Mouse (Mus musculus) stomach, postnatal 0 days (tissue): Measurements from ENCODE around the gene Ciao1. TPM values are rescaled to one million over a fixed set of nuclear protein-coding genes. Genes with fewer than 3 reads are reported as not detected.
A peak's percentile ranks its signal among the peaks of the same experiment; 100 is the strongest.

Experiments used
- ATAC-seq: fragments of 200-750 bp; cut with Nextera tagmentation; 2 replicates; pipeline ENCODE4 v1.8.0; 2017; ENCODE audit not compliant: low FRiP score, low TSS enrichment
- DNase-seq: peaks from one replicate; pipeline ENCODE4 v3.0.0-alpha.2; 2016; ENCODE audit warnings: low spot score
- H3K27ac ChIP-seq: fragments of 300-500 bp; sonication (generic); replicated peaks from 2 replicates; pipeline ENCODE4 v1.5.1; 2014; ENCODE audit warnings: mild to moderate bottlenecking, control low read depth
- H3K27me3 ChIP-seq: fragments of 300-500 bp; sonication (generic); 2 replicates; pipeline ENCODE4 v1.6.1; 2014; ENCODE audit warnings: low read length; ENCODE audit not compliant: control insufficient read depth, insufficient read depth
- H3K36me3 ChIP-seq: fragments of 300-500 bp; sonication (generic); 2 replicates; pipeline ENCODE4 v1.6.1; 2014; ENCODE audit warnings: low read length, mixed read lengths; ENCODE audit not compliant: control insufficient read depth, insufficient read depth
- H3K4me1 ChIP-seq: fragments of 300-500 bp; sonication (generic); replicated peaks from 2 replicates; pipeline ENCODE4 v1.6.1; 2014; ENCODE audit warnings: antibody characterized with exemption; ENCODE audit not compliant: control insufficient read depth, insufficient read depth
- H3K4me2 ChIP-seq: fragments of 300-500 bp; sonication (generic); replicated peaks from 2 replicates; pipeline ENCODE4 v1.6.1; 2014; ENCODE audit warnings: low read depth, mild to moderate bottlenecking, control low read depth, moderate library complexity
- H3K4me3 ChIP-seq: fragments of 300-500 bp; sonication (generic); 2 replicates; pipeline ENCODE4 v1.5.1; 2014; ENCODE audit warnings: low read depth, low read length, control low read depth
- H3K9ac ChIP-seq: fragments of 300-500 bp; sonication (generic); 2 replicates; pipeline ENCODE4 v1.6.1; 2014; ENCODE audit warnings: mild to moderate bottlenecking, low read length, control low read depth, mixed read lengths
- H3K9me3 ChIP-seq: fragments of 300-500 bp; sonication (generic); 2 replicates; pipeline ENCODE4 v1.6.1; 2016; ENCODE audit warnings: low read length; ENCODE audit not compliant: control insufficient read depth
- CTCF ChIP-seq: IDR thresholded peaks from 2 replicates; pipeline ENCODE4 v1.5.1; 2016; ENCODE audit warnings: antibody characterized with exemption, low read depth, mild to moderate bottlenecking, moderate library complexity
- EP300 ChIP-seq: optimal IDR thresholded peaks from 2 replicates; pipeline ENCODE3; 2016; ENCODE audit warnings: antibody characterized with exemption
- WGBS: fragments of 180-500 bp; shearing (Covaris S2); extraction: QIAGEN DNeasy Blood & Tissue Kit; methylation state at CpG from one replicate; pipeline ENCODE4 v1.1.7; 2014; 5-methylcytosine and 5-hydroxymethylcytosine counted together
- polyA plus RNA-seq: library from polyadenylated mRNA; unstranded; fragments of >200 nt; fragmentation: Nextera tagmentation; extraction: Ambion mirVana; gene quantifications from 2 replicates; pipeline ENCODE4 v1.2.1, GENCODE M21; 2015

Ciao1 gene
- polyA plus RNA-seq, 1 experiment from 2014 or later: 42.0 TPM

- H3K4me1 ChIP-seq: no peaks in the 10 kb centered on the region; the same call in 1 of the 2 replicates
- H3K27ac ChIP-seq: no peak overlapping the region
- no peaks in the 10 kb centered on the region for H3K27me3 ChIP-seq
- no peak for DNase-seq
- WGBS: 55% methylated on average over 5 of the region's 5 CpGs
- no peak overlapping the region for H3K9ac ChIP-seq
- H3K4me3 ChIP-seq: no peak overlapping the region
- no peak for TF ChIP-seq EP300
- TF ChIP-seq CTCF: no peak
- H3K4me2 ChIP-seq: no peak overlapping the region
- no peaks in the 10 kb centered on the region for H3K9me3 ChIP-seq
- no peak for ATAC-seq
- H3K36me3 ChIP-seq: peaks cover 12% of the 10 kb centered on the region
These were observed 5.2 kb upstream of the Ciao1 start for GRCm38 (mm10) chr2:127252787-127253186.

GRCm38 (mm10) chr2:127251880-127252527 is 4.4 kb upstream of the Ciao1 start:
- WGBS: 53% methylated on average over 3 of the region's 3 CpGs
- H3K36me3 ChIP-seq: peaks cover 4% of the 10 kb centered on the region; the same call in 1 of the 2 replicates
- H3K4me2 ChIP-seq: no peak overlapping the region
- no peak for DNase-seq
- no peak overlapping the region for H3K4me3 ChIP-seq
- no peaks in the 10 kb centered on the region for H3K9me3 ChIP-seq
- H3K27ac ChIP-seq: 0 out of 2 replicates have a peak overlapping the region, but pooled peaks have one; percentile 8
- H3K4me1 ChIP-seq: no peaks in the 10 kb centered on the region; the same call in 1 of the 2 replicates
- peak overlapping the region; percentile 43 for H3K9ac ChIP-seq
- TF ChIP-seq CTCF (no peak), EP300 (no peak)
- no peak for ATAC-seq
- no peaks in the 10 kb centered on the region for H3K27me3 ChIP-seq

DNA sequence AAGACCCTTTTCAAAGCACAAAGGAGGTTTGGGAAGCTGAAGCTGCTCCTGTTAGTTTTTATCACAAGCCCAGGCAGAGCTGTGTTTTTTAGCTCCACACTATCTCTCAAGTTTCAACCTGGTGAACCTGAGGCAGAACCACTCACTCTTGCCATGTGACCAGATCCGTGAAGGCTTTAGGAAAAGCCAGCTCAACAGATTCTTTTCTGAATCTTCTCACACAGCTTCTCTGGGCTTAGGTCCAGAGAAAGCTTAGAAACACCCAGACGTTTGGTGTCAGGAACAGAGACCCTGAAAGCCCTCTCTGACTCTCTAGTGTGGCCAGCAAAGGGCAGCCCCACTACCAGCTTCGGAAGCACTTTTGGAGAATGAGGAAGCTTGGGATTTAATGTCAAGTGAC is 3.8 kb upstream of the Ciao1 start:
- Histone ChIP-seq H3K4me3 (no peak overlapping the region), H3K9ac (no peak overlapping the region), H3K27me3 (no peaks in the 10 kb centered on the region), H3K4me1 (peaks cover 3% of the 10 kb centered on the region), H3K27ac (0 out of 2 replicates have a peak overlapping the region, but pooled peaks have one; percentile 8), H3K4me2 (no peak overlapping the region), H3K9me3 (no peaks in the 10 kb centered on the region), H3K36me3 (0 out of 2 replicates have a peak, but pooled peaks cover 3% of the 10 kb centered on the region)
- DNase-seq: no peak
- no peak for TF ChIP-seq EP300
- no peak for TF ChIP-seq CTCF
- ATAC-seq: no peak
- 54% methylated on average over 3 of the region's 3 CpGs for WGBS

- DNase-seq (no peak), ATAC-seq (no peak)
- peaks cover 3% of the 10 kb centered on the region for H3K4me1 ChIP-seq
- no peak overlapping the region for H3K27ac ChIP-seq
- H3K9me3 ChIP-seq: no peaks in the 10 kb centered on the region
- no peak for TF ChIP-seq EP300
- no peak for TF ChIP-seq CTCF
- WGBS: 85% methylated on average over 9 of the region's 9 CpGs
- no peaks in the 10 kb centered on the region for H3K27me3 ChIP-seq
- no peak overlapping the region for H3K9ac ChIP-seq
- no peak overlapping the region for H3K4me2 ChIP-seq
- H3K4me3 ChIP-seq: no peak overlapping the region
- H3K36me3 ChIP-seq: peaks cover under 1% of the 10 kb centered on the region; the same call in 1 of the 2 replicates
These were observed 2.8 kb upstream of the Ciao1 start for GRCm38 (mm10) chr2:127250291-127251008.

- DNase-seq (peak; percentile 59), ATAC-seq (peak; percentile 38)
- peaks cover 3% of the 10 kb centered on the region for H3K4me1 ChIP-seq
- H3K4me3 ChIP-seq: peak overlapping the region; percentile 65
- H3K9ac ChIP-seq: peak overlapping the region; percentile 91
- TF ChIP-seq CTCF: peak; percentile 59
- no peak for TF ChIP-seq EP300
- WGBS: under 1% methylated on average over 38 of the region's 39 CpGs
- H3K36me3 ChIP-seq: peaks cover 7% of the 10 kb centered on the region; the same call in 1 of the 2 replicates
- H3K4me2 ChIP-seq: peak overlapping the region; percentile 94
- no peaks in the 10 kb centered on the region for H3K9me3 ChIP-seq
- H3K27ac ChIP-seq: peak overlapping the region; percentile 88
- H3K27me3 ChIP-seq: no peaks in the 10 kb centered on the region
These were observed 853 bp upstream of the Ciao1 start for GRCm38 (mm10) chr2:127248334-127249004.
